Mouse (Mus musculus): ENCODE data around the gene Ifna16.
A peak's percentile ranks its signal among the peaks of the same experiment; 100 is the strongest.

Ifna16 gene

GRCm38 (mm10) chr4:88641077-88641831 is 35.5 kb downstream of the Ifna16 start:
- peak; percentile 95 for DNase-seq

- no peak for DNase-seq
Measured at GRCm38 (mm10) chr4:88640704-88641076, 36.0 kb downstream of the Ifna16 start.

GRCm38 (mm10) chr4:88634311-88634710 is 42.4 kb downstream of the Ifna16 start, which contains the start of gene C87499:
Gene C87499 (minus strand): TSS chr4:88634411.
- no peak for DNase-seq

Measured in liver (tissue).